Mouse (Mus musculus): Measurements from ENCODE around the gene Slc44a4.
"Not testable (repeated sequence)": the region's sequence is repeated elsewhere in the genome, so short reads cannot be mapped to it uniquely, and the experiment has no call there.

The Slc44a4 gene

DNA sequence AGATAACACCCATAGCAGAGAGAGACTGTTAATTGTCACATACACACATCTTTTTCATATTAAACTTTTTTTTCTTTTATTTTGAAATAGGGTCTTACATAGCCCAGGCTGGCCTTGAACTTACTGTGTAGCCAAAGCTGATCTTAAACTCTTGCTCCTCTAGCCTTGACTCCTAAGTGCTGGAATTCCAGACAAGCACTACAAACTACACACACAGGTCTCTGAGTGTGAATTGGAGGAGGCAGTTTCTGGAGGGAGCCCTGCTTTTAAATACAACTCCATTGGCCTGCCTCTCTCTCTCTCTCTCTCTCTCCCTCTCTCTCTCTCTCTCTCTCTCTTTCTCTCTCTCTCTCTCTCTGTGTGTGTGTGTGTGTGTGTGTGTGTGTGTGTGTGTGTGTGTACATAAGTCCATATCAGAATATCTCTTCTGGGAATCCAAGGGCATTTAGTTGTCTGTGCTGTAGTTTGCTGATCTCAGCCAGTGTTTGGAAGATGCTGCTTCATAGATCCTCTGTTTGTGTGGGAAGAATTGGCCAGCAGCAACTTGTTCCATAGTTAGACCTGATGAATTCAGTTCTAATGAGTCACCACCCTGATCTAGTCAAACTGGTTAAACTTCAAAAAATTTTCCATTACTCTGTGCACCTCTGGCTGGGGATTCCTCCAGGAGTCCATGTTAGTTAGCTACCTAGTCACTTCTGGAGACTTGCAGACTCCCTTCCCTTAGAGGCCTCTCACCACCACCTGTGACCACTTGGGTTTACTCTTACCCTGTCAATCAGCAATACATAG is 46.6 kb downstream of the Slc44a4 start:
- DNase-seq (ENCODE audit: extremely low spot score), result no peak

GRCm38 (mm10) chr17:34962125-34962524 is 47.9 kb downstream of the Slc44a4 start:
- DNase-seq (ENCODE audit: extremely low spot score), result no peak

- no peak for DNase-seq (ENCODE audit: extremely low spot score)
Measured at GRCm38 (mm10) chr17:34962841-34963240, 48.6 kb downstream of the Slc44a4 start.

- peak; percentile 22 for DNase-seq (ENCODE audit: extremely low spot score)
Measured at GRCm38 (mm10) chr17:34964640-34965049, 50.4 kb downstream of the Slc44a4 start.

DNA sequence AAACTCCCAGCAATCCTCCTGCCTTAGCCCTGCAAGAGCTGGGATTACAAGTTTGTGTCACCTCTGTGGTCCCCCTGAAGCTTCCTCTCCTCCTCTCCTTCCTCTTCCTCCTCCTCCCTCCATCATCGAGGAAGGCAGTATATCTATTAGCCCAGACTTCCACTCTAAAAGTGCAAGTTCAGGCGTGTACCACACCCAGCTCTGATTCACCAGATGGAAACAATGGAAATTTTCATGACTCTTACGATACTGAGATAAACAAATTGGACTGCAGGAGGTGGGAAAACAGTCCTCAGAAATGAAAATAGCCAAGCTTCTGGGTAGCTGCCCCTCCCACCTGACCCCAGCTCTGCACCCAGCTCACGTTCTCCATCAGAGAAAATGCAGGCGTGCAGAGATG is 51.4 kb downstream of the Slc44a4 start:
- no peak for DNase-seq (ENCODE audit: extremely low spot score)

- DNase-seq (ENCODE audit: extremely low spot score), result not testable (repeated sequence)
Measured at GRCm38 (mm10) chr17:34969822-34970221, 55.6 kb downstream of the Slc44a4 start, which contains the start of gene Gm20481. Gene Gm20481 (plus strand): TSS chr17:34969912.

GRCm38 (mm10) chr17:34970850-34971249 is 56.6 kb downstream of the Slc44a4 start:
- DNase-seq (ENCODE audit: extremely low spot score), result not testable (repeated sequence)

GRCm38 (mm10) chr17:34971694-34972068 is 57.4 kb downstream of the Slc44a4 start:
- DNase-seq (ENCODE audit: extremely low spot score), result not testable (repeated sequence)

DNA sequence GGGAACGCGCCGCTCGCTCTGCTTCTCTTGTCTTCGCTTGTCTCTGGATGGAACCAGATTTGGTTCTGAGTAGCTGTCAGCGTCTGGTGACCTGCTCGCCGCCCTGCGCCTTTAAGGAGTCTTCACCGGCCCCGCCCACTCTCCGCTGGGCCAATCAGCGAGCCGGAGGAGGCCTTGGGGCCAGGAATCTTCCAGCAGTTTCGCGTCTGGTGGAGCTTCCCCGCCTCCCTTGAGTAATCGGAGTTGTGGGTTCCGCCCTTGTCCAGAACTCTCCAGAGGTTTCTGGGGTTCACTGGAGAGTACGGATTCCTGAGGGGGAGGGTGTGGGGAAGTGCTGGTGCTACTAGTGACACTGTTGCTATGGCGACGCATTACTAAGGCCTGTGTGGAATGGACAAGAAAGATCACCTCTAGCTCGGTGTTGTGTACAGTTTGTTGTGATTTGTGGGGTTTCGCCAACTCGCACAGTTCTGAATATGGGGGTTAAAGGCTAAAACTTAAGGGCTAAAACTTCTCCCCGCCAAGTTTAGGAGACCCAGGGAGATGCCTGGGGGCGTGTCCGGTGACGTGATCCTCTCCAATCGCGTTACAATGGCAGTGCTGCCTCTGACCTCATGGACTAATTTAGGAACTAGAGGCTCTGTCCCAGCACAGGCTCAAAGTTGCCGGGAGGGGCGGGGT is 57.9 kb downstream of the Slc44a4 start, which contains the start of the genes Hspa1a and Hspa1l:
Gene Hspa1a (minus strand): TSS at position 88 of the 681 bp plus-strand sequence.
Gene Hspa1l (plus strand): TSS at position 635 of the 681 bp plus-strand sequence.
- peak; percentile 77 for DNase-seq (ENCODE audit: extremely low spot score)

- no peak for DNase-seq (ENCODE audit: extremely low spot score)
Measured at GRCm38 (mm10) chr17:34975581-34976492, 61.6 kb downstream of the Slc44a4 start.

- DNase-seq (ENCODE audit: extremely low spot score), result no peak
Measured at GRCm38 (mm10) chr17:34977000-34977399, 62.7 kb downstream of the Slc44a4 start.

DNA sequence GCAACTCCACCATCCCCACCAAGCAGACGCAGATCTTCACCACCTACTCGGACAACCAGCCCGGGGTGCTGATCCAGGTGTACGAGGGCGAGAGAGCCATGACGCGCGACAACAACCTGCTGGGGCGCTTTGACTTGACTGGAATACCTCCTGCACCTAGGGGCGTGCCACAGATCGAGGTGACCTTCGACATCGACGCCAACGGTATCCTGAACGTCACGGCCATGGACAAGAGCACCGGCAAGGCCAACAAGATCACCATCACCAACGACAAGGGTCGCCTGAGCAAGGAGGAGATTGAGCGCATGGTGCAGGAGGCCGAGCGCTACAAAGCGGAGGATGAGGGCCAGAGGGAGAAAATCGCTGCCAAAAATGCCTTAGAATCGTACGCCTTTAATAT is 64.0 kb downstream of the Slc44a4 start:
- no peak for DNase-seq (ENCODE audit: extremely low spot score)

DNA sequence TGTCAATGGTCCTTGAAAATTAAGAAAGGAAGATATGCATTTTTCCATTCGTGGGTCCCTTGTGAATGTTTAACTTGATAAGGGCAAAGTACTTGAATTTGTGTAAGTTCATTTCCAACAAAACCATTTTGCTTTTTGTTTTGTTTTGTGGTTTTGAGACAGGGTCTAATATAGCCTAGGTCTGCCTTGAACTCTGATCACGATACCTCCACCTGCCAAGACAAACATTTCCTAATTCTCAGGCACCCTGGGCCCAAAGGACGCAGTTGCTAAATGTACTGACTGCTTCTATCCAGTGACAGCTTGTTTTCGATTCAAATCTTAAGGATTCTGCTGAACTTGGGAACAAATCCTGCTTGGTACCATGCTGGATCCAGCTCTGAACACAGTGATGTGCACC is 65.4 kb downstream of the Slc44a4 start:
- no peak for DNase-seq (ENCODE audit: extremely low spot score)
